8 mouse cellular contexts compared by ENCODE assay signal in genomic region chr2:180701053-180701766, GRCm38 (mm10). TPM values are rescaled to one million over a fixed set of nuclear protein-coding genes. Genes with fewer than 3 reads are reported as not detected.
A peak's percentile ranks its signal among the peaks of the same experiment; 100 is the strongest.
DNase-seq lines count a peak whose midpoint lies in the region; ATAC-seq and TF ChIP-seq lines count a peak whose summit lies in the region.

No protein-coding gene starts in this region.

- H3K9me3 ChIP-seq in limb, embryonic 10.5 days (replicated peaks), result no peaks in the 10 kb centered on the region

- peaks cover 21% of the 10 kb centered on the region for H3K36me3 ChIP-seq in C2C12 (ENCODE audit: control insufficient read depth, insufficient read depth)
- peaks cover 14% of the 10 kb centered on the region for H3K36me3 ChIP-seq in limb, embryonic 10.5 days

- H3K27me3 ChIP-seq in cerebellum, adult 2 months (ENCODE audit: control insufficient read depth, insufficient read depth, low read length), result no peaks in the 10 kb centered on the region
- H3K27me3 ChIP-seq in C2C12 (ENCODE audit: control insufficient read depth, insufficient read depth, insufficient read length), result no peaks in the 10 kb centered on the region
- H3K27me3 ChIP-seq in limb, embryonic 10.5 days (ENCODE audit: low read depth, poor library complexity, severe bottlenecking), result no peaks in the 10 kb centered on the region

- TF ChIP-seq POLR2A in cerebellum, adult 2 months (IDR thresholded peaks at IDR 0.05; ENCODE audit: borderline replicate concordance, insufficient read depth, low read length), result no peak

- peak overlapping the region; percentile 88 for H3K27ac ChIP-seq in cerebellum, adult 2 months (ENCODE audit: insufficient read depth, low read length)
- peak overlapping the region; percentile 98 for H3K27ac ChIP-seq in limb, embryonic 10.5 days

- 4% methylated on average over 26 of the region's 26 CpGs for WGBS in cerebellum, adult 2 months
- whole genome bisulfite sequencing in limb, embryonic 10.5 days, result 6% methylated on average over 26 of the region's 26 CpGs

- no peak for TF ChIP-seq CTCF in cerebellum, adult 2 months (IDR thresholded peaks at IDR 0.05; ENCODE audit: borderline replicate concordance, insufficient read depth, low read depth, low read length)
- no peak for TF ChIP-seq CTCF in C2C12 (IDR thresholded peaks at IDR 0.05; ENCODE audit: control insufficient read depth, insufficient read depth, insufficient read length)

- DNase-seq in cerebellum, adult 2 months, result no peak
- DNase-seq in limb, embryonic 10.5 days (ENCODE audit: low spot score), result peak; percentile 40
- DNase-seq in right cerebral cortex, postnatal 25 days, result no peak
- DNase-seq in cerebellum, postnatal 4 days (ENCODE audit: low spot score in 2 of 2), result no peak

- peak overlapping the region; percentile 93 for H3K4me3 ChIP-seq in cerebellum, adult 2 months (replicated peaks; ENCODE audit: insufficient read depth, low read depth, low read length)
- peak overlapping the region; percentile 81 for H3K4me3 ChIP-seq in C2C12 (ENCODE audit: insufficient read depth, poor library complexity, severe bottlenecking)
- peak overlapping the region; percentile 77 for H3K4me3 ChIP-seq in limb, embryonic 10.5 days

- H3K79me2 ChIP-seq in C2C12 (ENCODE audit: control insufficient read depth, insufficient read depth), result peaks cover 100% of the 10 kb centered on the region

- peaks cover 4% of the 10 kb centered on the region; the same call in 1 of the 2 replicates for H3K4me1 ChIP-seq in cerebellum, adult 2 months (ENCODE audit: control insufficient read depth, insufficient read depth, low read length)
- peaks cover 30% of the 10 kb centered on the region for H3K4me1 ChIP-seq in limb, embryonic 10.5 days

- ATAC-seq in cerebellum, adult (ENCODE audit: insufficient number of reproducible peaks, low FRiP score, low TSS enrichment), result no peak
- ATAC-seq in erythroblast, adult 5-6 weeks (replicated peaks; ENCODE audit: low FRiP score, poor library complexity, severe bottlenecking), result peak; percentile 45
- peak; percentile 20; the same call in 1 of the 2 replicates for ATAC-seq in monocyte, adult 5-6 weeks (replicated peaks; ENCODE audit: insufficient number of reproducible peaks, low FRiP score, low TSS enrichment, poor library complexity, severe bottlenecking)

- peaks cover 98% of the 10 kb centered on the region for H3K79me3 ChIP-seq in C2C12 (ENCODE audit: low read depth)

- peak overlapping the region; percentile 98 for H3ac ChIP-seq in C2C12 (ENCODE audit: control insufficient read depth, insufficient read length, low read depth)

TF ChIP-seq in C2C12, 6 proteins besides CTCF, POLR2A, EP300 and RAD21:
- TF ChIP-seq CEBPB (IDR thresholded peaks at IDR 0.05; ENCODE audit: low read depth) (peak; percentile 36), FOSL1 (IDR thresholded peaks at IDR 0.05; ENCODE audit: insufficient read depth, low read length, poor library complexity, severe bottlenecking) (no peak)

RNA-seq across cellular contexts. Expression of gene Dido1, which starts 8.6 kb away (rescaled TPM):
- polyA plus RNA-seq in cerebellum, adult 2 months (2012; rRNA removed), result 36.2 and 37.9 TPM in 2 replicates
- polyA plus RNA-seq in C2C12 (2012; fragmentation: generic; extraction: Trizol), result 11.0 TPM
- 25.2 and 25.3 TPM in 2 replicates for total RNA-seq in erythroblast, adult 5-6 weeks (2015; ENCODE audit: low replicate concordance)
- 45.2 and 57.2 TPM in 2 replicates for total RNA-seq in erythroblast, adult 5-6 weeks (2017; ENCODE audit: low replicate concordance)
- 33.7 and 40.0 TPM in 2 replicates for polyA plus RNA-seq in limb, embryonic 10.5 days (2016; fragmentation: Nextera tagmentation; extraction: Ambion mirVana)
- 58.9 to 107 TPM (median 65.1 TPM) in 3 replicates for total RNA-seq in monocyte, adult 5-6 weeks (2017)

RNA-seq across cellular contexts. Expression of gene Gid8, which starts 8.7 kb away (rescaled TPM):
- 61.6 and 65.4 TPM in 2 replicates for polyA plus RNA-seq in cerebellum, adult 2 months (2012; rRNA removed)
- polyA plus RNA-seq in C2C12 (2012; fragmentation: generic; extraction: Trizol), result 35.5 TPM
- 49.8 and 77.7 TPM in 2 replicates for total RNA-seq in erythroblast, adult 5-6 weeks (2015; ENCODE audit: low replicate concordance)
- 113 and 114 TPM in 2 replicates for total RNA-seq in erythroblast, adult 5-6 weeks (2017; ENCODE audit: low replicate concordance)
- polyA plus RNA-seq in limb, embryonic 10.5 days (2016; fragmentation: Nextera tagmentation; extraction: Ambion mirVana), result 44.8 and 53.4 TPM in 2 replicates
- total RNA-seq in monocyte, adult 5-6 weeks (2017), result 46.5 to 53.9 TPM (median 52.1 TPM) in 3 replicates

RNA-seq across cellular contexts. Expression of gene Slc17a9, which starts 23.9 kb away (rescaled TPM):
- polyA plus RNA-seq in cerebellum, adult 2 months (2012; rRNA removed), result 0.70 and 1.2 TPM in 2 replicates
- 0.04 TPM for polyA plus RNA-seq in C2C12 (2012; fragmentation: generic; extraction: Trizol)
- total RNA-seq in erythroblast, adult 5-6 weeks (2015; ENCODE audit: low replicate concordance), result 10.6 and 16.1 TPM in 2 replicates
- total RNA-seq in erythroblast, adult 5-6 weeks (2017; ENCODE audit: low replicate concordance), result 1.5 and 3.1 TPM in 2 replicates
- polyA plus RNA-seq in limb, embryonic 10.5 days (2016; fragmentation: Nextera tagmentation; extraction: Ambion mirVana), result 0.38 and 0.73 TPM in 2 replicates
- total RNA-seq in monocyte, adult 5-6 weeks (2017), result 1.8 to 5.2 TPM (median 1.9 TPM) in 3 replicates

RNA-seq across cellular contexts. Expression of gene Tcfl5, which starts 58.7 kb away (rescaled TPM):
- polyA plus RNA-seq in cerebellum, adult 2 months (2012; rRNA removed), result 0.11 and 0.24 TPM in 2 replicates
- polyA plus RNA-seq in C2C12 (2012; fragmentation: generic; extraction: Trizol), result not detected
- not detected in 2 replicates for total RNA-seq in erythroblast, adult 5-6 weeks (2015; ENCODE audit: low replicate concordance)
- total RNA-seq in erythroblast, adult 5-6 weeks (2017; ENCODE audit: low replicate concordance), result not detected in 2 replicates
- 0.16 and 0.19 TPM in 2 replicates for polyA plus RNA-seq in limb, embryonic 10.5 days (2016; fragmentation: Nextera tagmentation; extraction: Ambion mirVana)
- total RNA-seq in monocyte, adult 5-6 weeks (2017), result 0.38 to 1.8 TPM in 2 of 3 replicates, not detected in the other
